Mouse (Mus musculus): ENCODE measurements around the gene Arid5b. TPM values are rescaled to one million over a fixed set of nuclear protein-coding genes. Genes with fewer than 3 reads are reported as not detected.
A peak's percentile ranks its signal among the peaks of the same experiment; 100 is the strongest.

Gene Arid5b
- polyA plus RNA-seq, 1 experiment from 2014 or later, result 17.6 TPM

GRCm38 (mm10) chr10:68136051-68136450 lies 142.5 kb downstream of the Arid5b start:
- Histone ChIP-seq H3K4me2 (ENCODE audit: low read length) (peak overlapping the region; percentile 73), H3K27ac (ENCODE audit: low read length) (peak overlapping the region; percentile 51), H3K9me3 (replicated peaks; ENCODE audit: control insufficient read depth, low read length, poor library complexity, severe bottlenecking) (no peaks in the 10 kb centered on the region; the same call in 1 of the 2 replicates), H3K36me3 (ENCODE audit: control insufficient read depth, insufficient read depth, low read length) (no peaks in the 10 kb centered on the region), H3K4me1 (ENCODE audit: control insufficient read depth, insufficient read depth, low read length) (peaks cover 20% of the 10 kb centered on the region), H3K4me3 (ENCODE audit: low read depth, low read length) (peak overlapping the region; percentile 36), H3K27me3 (ENCODE audit: control insufficient read depth, insufficient read depth, low read depth, low read length) (no peaks in the 10 kb centered on the region), H3K9ac (ENCODE audit: low read depth, low read length) (peak overlapping the region; percentile 55)
- 4% methylated on average over 9 of the region's 9 CpGs for WGBS
- no peak for ATAC-seq

DNA sequence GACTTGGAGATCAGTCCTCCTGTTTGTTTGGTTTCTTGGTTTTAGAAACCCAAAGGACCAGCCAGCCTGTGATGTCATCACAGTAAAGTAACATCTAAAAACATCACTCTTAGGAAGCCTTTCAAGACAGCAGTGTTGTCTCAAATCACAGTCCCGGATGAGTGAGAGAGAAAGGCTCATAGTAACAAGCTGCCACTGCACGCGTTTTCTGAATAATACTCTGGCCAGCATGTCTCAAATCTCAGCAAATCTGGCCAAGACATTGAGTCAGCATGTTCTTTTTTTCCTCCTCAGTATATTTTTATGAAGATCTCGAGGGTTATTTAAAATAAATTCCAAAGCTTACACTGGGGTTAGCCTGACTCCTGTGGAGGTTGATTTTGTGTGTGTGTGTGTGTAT lies 143.1 kb downstream of the Arid5b start:
- Histone ChIP-seq H3K27ac (ENCODE audit: low read length) (no peak overlapping the region), H3K27me3 (ENCODE audit: control insufficient read depth, insufficient read depth, low read depth, low read length) (no peaks in the 10 kb centered on the region), H3K9ac (ENCODE audit: low read depth, low read length) (no peak overlapping the region; the same call in 1 of the 2 replicates), H3K4me3 (ENCODE audit: low read depth, low read length) (no peak overlapping the region), H3K9me3 (replicated peaks; ENCODE audit: control insufficient read depth, low read length, poor library complexity, severe bottlenecking) (no peaks in the 10 kb centered on the region; the same call in 1 of the 2 replicates), H3K36me3 (ENCODE audit: control insufficient read depth, insufficient read depth, low read length) (no peaks in the 10 kb centered on the region), H3K4me2 (ENCODE audit: low read length) (peak overlapping the region; percentile 73; the same call in 1 of the 2 replicates), H3K4me1 (ENCODE audit: control insufficient read depth, insufficient read depth, low read length) (peaks cover 20% of the 10 kb centered on the region)
- ATAC-seq, result no peak
- 24% methylated on average over 4 of the region's 4 CpGs for WGBS

- Histone ChIP-seq H3K27me3 (ENCODE audit: control insufficient read depth, insufficient read depth, low read depth, low read length) (no peaks in the 10 kb centered on the region), H3K27ac (ENCODE audit: low read length) (no peak overlapping the region), H3K36me3 (ENCODE audit: control insufficient read depth, insufficient read depth, low read length) (no peaks in the 10 kb centered on the region), H3K4me1 (ENCODE audit: control insufficient read depth, insufficient read depth, low read length) (peaks cover 20% of the 10 kb centered on the region), H3K9ac (ENCODE audit: low read depth, low read length) (no peak overlapping the region), H3K4me3 (ENCODE audit: low read depth, low read length) (no peak overlapping the region), H3K4me2 (ENCODE audit: low read length) (no peak overlapping the region), H3K9me3 (replicated peaks; ENCODE audit: control insufficient read depth, low read length, poor library complexity, severe bottlenecking) (no peaks in the 10 kb centered on the region; the same call in 1 of the 2 replicates)
- ATAC-seq, result no peak
- 85% methylated on average over 4 of the region's 4 CpGs for WGBS
Observed at GRCm38 (mm10) chr10:68134549-68134948, 144.0 kb downstream of the Arid5b start.

DNA sequence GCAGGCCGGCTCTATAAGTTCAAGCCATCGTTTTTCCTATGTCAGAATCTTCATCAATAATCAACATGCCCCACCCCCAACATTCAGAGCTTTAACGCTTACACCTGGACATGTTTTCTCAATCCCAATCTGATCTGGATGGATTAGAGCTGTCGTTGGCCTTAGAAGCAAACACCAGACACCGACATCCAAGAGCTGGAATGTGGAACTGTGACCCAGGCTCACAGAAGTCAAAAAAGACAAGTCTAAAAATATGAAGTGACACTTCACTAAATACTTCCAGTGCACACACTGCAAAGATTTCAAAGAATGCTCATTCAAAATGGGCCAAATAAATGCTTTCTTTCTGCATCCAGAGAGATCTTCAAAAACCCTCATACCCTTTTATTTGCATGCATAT lies 144.5 kb downstream of the Arid5b start:
- no peak for ATAC-seq
- Histone ChIP-seq H3K27me3 (ENCODE audit: control insufficient read depth, insufficient read depth, low read depth, low read length) (no peaks in the 10 kb centered on the region), H3K9ac (ENCODE audit: low read depth, low read length) (no peak overlapping the region), H3K9me3 (replicated peaks; ENCODE audit: control insufficient read depth, low read length, poor library complexity, severe bottlenecking) (no peaks in the 10 kb centered on the region; the same call in 1 of the 2 replicates), H3K4me1 (ENCODE audit: control insufficient read depth, insufficient read depth, low read length) (peaks cover 20% of the 10 kb centered on the region), H3K36me3 (ENCODE audit: control insufficient read depth, insufficient read depth, low read length) (no peaks in the 10 kb centered on the region), H3K27ac (ENCODE audit: low read length) (no peak overlapping the region), H3K4me3 (ENCODE audit: low read depth, low read length) (no peak overlapping the region), H3K4me2 (ENCODE audit: low read length) (no peak overlapping the region)
- 75% methylated on average over 5 of the region's 5 CpGs for WGBS

DNA sequence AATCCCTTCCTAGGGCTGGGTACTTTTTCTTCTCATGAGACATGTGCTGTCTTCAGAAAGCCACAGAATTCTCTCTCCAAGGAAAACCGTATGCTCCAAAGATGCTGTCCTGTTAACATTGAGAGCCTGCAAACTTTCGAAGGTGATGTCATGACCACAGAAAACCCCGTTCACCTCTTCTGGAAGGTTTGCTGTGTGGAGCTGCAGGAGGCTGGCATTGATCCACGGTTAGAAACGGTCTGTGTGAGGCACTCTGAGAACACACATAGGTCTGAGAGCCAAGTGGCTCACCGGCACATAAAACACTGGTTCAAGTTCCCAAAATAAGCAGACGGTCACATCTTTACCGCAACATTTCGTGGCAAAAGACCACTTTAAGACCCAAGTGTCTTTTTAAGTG lies 145.9 kb downstream of the Arid5b start:
- Histone ChIP-seq H3K27ac (ENCODE audit: low read length) (no peak overlapping the region), H3K36me3 (ENCODE audit: control insufficient read depth, insufficient read depth, low read length) (no peaks in the 10 kb centered on the region), H3K9ac (ENCODE audit: low read depth, low read length) (no peak overlapping the region), H3K4me3 (ENCODE audit: low read depth, low read length) (no peak overlapping the region), H3K9me3 (replicated peaks; ENCODE audit: control insufficient read depth, low read length, poor library complexity, severe bottlenecking) (no peaks in the 10 kb centered on the region), H3K4me2 (ENCODE audit: low read length) (no peak overlapping the region), H3K4me1 (ENCODE audit: control insufficient read depth, insufficient read depth, low read length) (peaks cover 20% of the 10 kb centered on the region), H3K27me3 (ENCODE audit: control insufficient read depth, insufficient read depth, low read depth, low read length) (no peaks in the 10 kb centered on the region)
- WGBS, result 87% methylated on average over 9 of the region's 9 CpGs
- ATAC-seq, result no peak

DNA sequence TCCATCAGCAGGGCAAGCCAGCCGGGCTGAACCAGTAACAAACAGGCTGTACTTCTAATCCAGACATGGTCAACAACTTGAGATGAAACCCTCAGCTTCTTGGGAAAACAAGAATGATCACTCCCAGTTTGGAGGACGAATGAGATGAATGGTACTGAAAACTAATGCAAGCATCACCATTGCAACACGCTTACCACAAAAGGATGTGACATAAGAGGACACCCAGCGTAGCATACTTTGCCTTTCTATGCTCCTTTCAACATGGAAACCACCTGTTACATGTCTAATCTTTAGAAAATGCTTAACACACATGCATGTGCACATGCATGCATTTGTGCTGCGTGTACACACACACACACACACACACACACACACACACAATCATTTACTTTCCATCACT lies 146.4 kb downstream of the Arid5b start:
- Histone ChIP-seq H3K9ac (ENCODE audit: low read depth, low read length) (no peak overlapping the region), H3K4me2 (ENCODE audit: low read length) (no peak overlapping the region), H3K27ac (ENCODE audit: low read length) (no peak overlapping the region), H3K9me3 (replicated peaks; ENCODE audit: control insufficient read depth, low read length, poor library complexity, severe bottlenecking) (no peaks in the 10 kb centered on the region), H3K36me3 (ENCODE audit: control insufficient read depth, insufficient read depth, low read length) (no peaks in the 10 kb centered on the region), H3K27me3 (ENCODE audit: control insufficient read depth, insufficient read depth, low read depth, low read length) (no peaks in the 10 kb centered on the region), H3K4me1 (ENCODE audit: control insufficient read depth, insufficient read depth, low read length) (peaks cover 20% of the 10 kb centered on the region), H3K4me3 (ENCODE audit: low read depth, low read length) (no peak overlapping the region)
- WGBS, result 93% methylated on average over 5 of the region's 5 CpGs
- ATAC-seq, result no peak

GRCm38 (mm10) chr10:68129651-68130050 lies 148.9 kb downstream of the Arid5b start:
- no peaks in the 10 kb centered on the region for H3K9me3 ChIP-seq (replicated peaks; ENCODE audit: control insufficient read depth, low read length, poor library complexity, severe bottlenecking)
- H3K27me3 ChIP-seq (ENCODE audit: control insufficient read depth, insufficient read depth, low read depth, low read length), result no peaks in the 10 kb centered on the region
- 49% methylated on average over 7 of the region's 7 CpGs for WGBS
- no peak for ATAC-seq
- no peaks in the 10 kb centered on the region for H3K36me3 ChIP-seq (ENCODE audit: control insufficient read depth, insufficient read depth, low read length)
- no peak overlapping the region for H3K9ac ChIP-seq (ENCODE audit: low read depth, low read length)
- H3K4me3 ChIP-seq (ENCODE audit: low read depth, low read length), result no peak overlapping the region
- H3K4me2 ChIP-seq (ENCODE audit: low read length), result no peak overlapping the region
- H3K4me1 ChIP-seq (ENCODE audit: control insufficient read depth, insufficient read depth, low read length), result 0 out of 2 replicates have a peak, but pooled peaks cover under 1% of the 10 kb centered on the region
- no peak overlapping the region for H3K27ac ChIP-seq (ENCODE audit: low read length)

DNA sequence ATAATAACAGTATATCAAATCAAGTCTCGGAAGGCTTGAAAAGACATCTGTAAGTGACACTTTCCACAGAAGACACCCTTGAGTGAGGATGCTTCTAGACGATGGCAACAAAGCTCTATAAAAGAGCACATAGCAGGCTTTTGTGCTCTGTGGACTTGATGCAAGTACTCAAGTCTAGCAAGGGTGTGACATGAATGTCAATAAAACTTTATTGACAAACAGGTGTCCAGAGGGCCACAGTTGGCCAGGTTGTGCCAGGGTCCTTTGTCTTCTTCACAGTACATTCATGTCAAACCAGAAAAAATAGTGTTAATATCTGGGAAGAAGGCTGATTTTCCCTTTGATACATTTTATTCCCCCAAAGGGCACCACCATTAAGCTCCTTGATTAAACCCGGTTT lies 149.5 kb downstream of the Arid5b start:
- Histone ChIP-seq H3K9me3 (replicated peaks; ENCODE audit: control insufficient read depth, low read length, poor library complexity, severe bottlenecking) (no peaks in the 10 kb centered on the region), H3K4me1 (ENCODE audit: control insufficient read depth, insufficient read depth, low read length) (no peaks in the 10 kb centered on the region), H3K27ac (ENCODE audit: low read length) (no peak overlapping the region), H3K36me3 (ENCODE audit: control insufficient read depth, insufficient read depth, low read length) (no peaks in the 10 kb centered on the region), H3K4me3 (ENCODE audit: low read depth, low read length) (no peak overlapping the region), H3K27me3 (ENCODE audit: control insufficient read depth, insufficient read depth, low read depth, low read length) (no peaks in the 10 kb centered on the region), H3K4me2 (ENCODE audit: low read length) (no peak overlapping the region), H3K9ac (ENCODE audit: low read depth, low read length) (no peak overlapping the region)
- 73% methylated on average over 3 of the region's 3 CpGs for WGBS
- ATAC-seq, result no peak

- 66% methylated on average over 10 of the region's 10 CpGs for WGBS
- H3K4me3 ChIP-seq (ENCODE audit: low read depth, low read length), result no peak overlapping the region
- no peak for ATAC-seq
- H3K4me1 ChIP-seq (ENCODE audit: control insufficient read depth, insufficient read depth, low read length), result no peaks in the 10 kb centered on the region
- H3K27me3 ChIP-seq (ENCODE audit: control insufficient read depth, insufficient read depth, low read depth, low read length), result no peaks in the 10 kb centered on the region
- H3K9me3 ChIP-seq (replicated peaks; ENCODE audit: control insufficient read depth, low read length, poor library complexity, severe bottlenecking), result no peaks in the 10 kb centered on the region
- H3K4me2 ChIP-seq (ENCODE audit: low read length), result no peak overlapping the region
- H3K27ac ChIP-seq (ENCODE audit: low read length), result no peak overlapping the region
- no peak overlapping the region for H3K9ac ChIP-seq (ENCODE audit: low read depth, low read length)
- no peaks in the 10 kb centered on the region for H3K36me3 ChIP-seq (ENCODE audit: control insufficient read depth, insufficient read depth, low read length)
Observed at GRCm38 (mm10) chr10:68128441-68128848, 150.1 kb downstream of the Arid5b start.
